Mouse (Mus musculus): ENCODE data around the gene Hsd3b6. TPM values are rescaled to one million over a fixed set of nuclear protein-coding genes. Genes with fewer than 3 reads are reported as not detected.
"Not testable (repeated sequence)": the region's sequence is repeated elsewhere in the genome, so short reads cannot be mapped to it uniquely, and the experiment has no call there.

Hsd3b6 gene
- polyA plus RNA-seq, 1 experiment from 2014 or later: 1.8 TPM

DNA sequence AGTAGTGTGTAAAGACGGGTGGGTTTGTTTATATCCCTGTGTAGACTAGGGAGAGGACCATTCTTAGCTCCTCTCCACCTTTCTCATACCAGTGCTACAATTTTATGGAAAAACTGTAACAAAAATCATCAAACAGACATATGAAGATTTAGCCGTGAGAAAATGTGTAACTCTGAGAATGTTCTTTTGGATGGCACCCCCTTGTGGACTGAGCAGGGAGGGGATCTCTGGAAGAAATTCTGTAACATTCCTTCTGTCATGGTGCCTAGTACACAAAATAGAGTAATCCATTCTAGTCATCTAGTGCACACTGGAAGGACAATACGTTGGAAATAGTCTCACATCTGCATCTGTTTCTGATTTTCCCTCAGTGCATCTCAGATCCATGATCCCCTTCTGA, 9.2 kb downstream of the Hsd3b6 start:
- 56% methylated on average over 3 of the region's 3 CpGs for WGBS
- not testable (repeated sequence) for ATAC-seq (replicated peaks; ENCODE audit: low FRiP score)

DNA sequence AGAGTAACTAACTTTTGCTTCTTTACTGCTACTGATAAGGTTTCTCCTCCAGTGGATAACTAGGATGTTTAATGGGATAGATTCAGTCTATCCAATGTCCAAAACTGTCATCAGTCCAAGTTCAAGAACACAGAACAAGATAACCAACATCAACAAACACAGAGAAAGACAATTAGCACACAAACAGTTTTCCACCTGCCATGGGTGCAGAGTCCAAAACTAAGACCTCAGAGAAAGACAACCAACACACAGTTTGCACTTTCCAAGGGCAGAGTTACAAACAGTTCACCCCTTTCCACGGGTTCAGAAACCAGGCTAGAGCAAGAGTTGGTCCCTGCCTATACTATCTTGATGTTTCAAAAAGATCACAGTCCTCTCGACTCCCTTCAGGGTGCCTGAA, 27.7 kb downstream of the Hsd3b6 start:
- H3K27me3 ChIP-seq: no peaks in the 10 kb centered on the region
- no peak overlapping the region for H3K9ac ChIP-seq
- no peak for ATAC-seq (replicated peaks; ENCODE audit: low FRiP score)
- no peaks in the 10 kb centered on the region for H3K4me1 ChIP-seq
- no peaks in the 10 kb centered on the region for H3K9me3 ChIP-seq (replicated peaks)
- H3K27ac ChIP-seq: no peak overlapping the region
- no peak overlapping the region for H3K4me3 ChIP-seq (replicated peaks)
- H3K36me3 ChIP-seq: no peaks in the 10 kb centered on the region
- 72% methylated on average over 2 of the region's 2 CpGs for WGBS
- H3K4me2 ChIP-seq: no peak overlapping the region

More for the DNA sequence above, 9.2 kb downstream of the Hsd3b6 start:
- H3K36me3 ChIP-seq; H3K27ac ChIP-seq; H3K4me3 ChIP-seq (replicated peaks); H3K9me3 ChIP-seq (replicated peaks); H3K4me2 ChIP-seq; H3K27me3 ChIP-seq; H3K9ac ChIP-seq; H3K4me1 ChIP-seq: not testable (repeated sequence)

- H3K4me2 ChIP-seq: no peak overlapping the region
- no peak overlapping the region for H3K4me3 ChIP-seq (replicated peaks)
- ATAC-seq (replicated peaks; ENCODE audit: low FRiP score): no peak
- no peak overlapping the region for H3K9ac ChIP-seq
- no peak overlapping the region for H3K27ac ChIP-seq
- H3K9me3 ChIP-seq (replicated peaks): no peaks in the 10 kb centered on the region
- H3K27me3 ChIP-seq: no peaks in the 10 kb centered on the region
- no peaks in the 10 kb centered on the region for H3K4me1 ChIP-seq
- no peaks in the 10 kb centered on the region for H3K36me3 ChIP-seq
These were observed 31.9 kb downstream of the Hsd3b6 start for GRCm38 (mm10) chr3:98782181-98782868.

- no peaks in the 10 kb centered on the region for H3K27me3 ChIP-seq
- no peak overlapping the region for H3K4me2 ChIP-seq
- no peak overlapping the region for H3K4me3 ChIP-seq (replicated peaks)
- ATAC-seq (replicated peaks; ENCODE audit: low FRiP score): no peak
- H3K27ac ChIP-seq: no peak overlapping the region
- no peaks in the 10 kb centered on the region for H3K36me3 ChIP-seq
- no peaks in the 10 kb centered on the region for H3K9me3 ChIP-seq (replicated peaks)
- H3K9ac ChIP-seq: no peak overlapping the region
- no peaks in the 10 kb centered on the region for H3K4me1 ChIP-seq
These were observed 33.3 kb downstream of the Hsd3b6 start for GRCm38 (mm10) chr3:98780921-98781320.

GRCm38 (mm10) chr3:98764155-98764554, 50.1 kb downstream of the Hsd3b6 start:
- Histone ChIP-seq H3K4me2 (no peak overlapping the region), H3K27me3 (no peaks in the 10 kb centered on the region), H3K9me3 (replicated peaks) (0 out of 2 replicates have a peak, but pooled peaks cover 3% of the 10 kb centered on the region), H3K27ac (no peak overlapping the region), H3K4me3 (replicated peaks) (no peak overlapping the region), H3K9ac (no peak overlapping the region), H3K4me1 (no peaks in the 10 kb centered on the region), H3K36me3 (no peaks in the 10 kb centered on the region)
- no peak for ATAC-seq (replicated peaks; ENCODE audit: low FRiP score)

DNA sequence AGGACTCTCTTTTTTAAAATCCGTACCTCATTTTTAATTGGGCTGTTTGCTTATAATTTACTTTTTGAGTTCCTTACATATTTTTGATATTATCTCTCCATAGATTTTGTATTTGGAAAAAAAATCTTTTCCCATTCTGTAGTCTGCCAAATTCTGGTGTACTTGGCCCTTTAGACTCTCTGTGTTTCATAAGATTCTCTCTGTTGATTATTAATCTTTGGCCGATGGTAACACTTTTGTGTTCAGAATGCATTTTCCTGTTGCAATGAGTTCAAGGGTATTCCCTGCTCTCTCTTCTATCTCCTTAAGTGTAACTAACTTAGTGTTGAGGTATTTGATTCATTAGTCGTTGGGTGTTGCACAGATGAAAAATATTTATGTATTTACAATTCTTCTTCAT, 57.4 kb downstream of the Hsd3b6 start:
- H3K27ac ChIP-seq: no peak overlapping the region
- H3K36me3 ChIP-seq: no peaks in the 10 kb centered on the region
- H3K27me3 ChIP-seq: no peaks in the 10 kb centered on the region
- no peaks in the 10 kb centered on the region for H3K9me3 ChIP-seq (replicated peaks)
- no peaks in the 10 kb centered on the region for H3K4me1 ChIP-seq
- no peak overlapping the region for H3K4me3 ChIP-seq (replicated peaks)
- H3K9ac ChIP-seq: no peak overlapping the region
- ATAC-seq (replicated peaks; ENCODE audit: low FRiP score): no peak
- WGBS: 87% methylated on average over 3 of the region's 3 CpGs
- H3K4me2 ChIP-seq: no peak overlapping the region

Other genes starting within 250 kb of the Hsd3b6 start
- 49.8 and 57.4 TPM in 2 replicates for gene Gm10681, start 225.6 kb downstream of the Hsd3b6 start, polyA plus RNA-seq (2015; fragmentation: Nextera tagmentation; extraction: Ambion mirVana)
- not detected in 2 replicates for gene Hsd3b5, start 184.2 kb downstream of the Hsd3b6 start, polyA plus RNA-seq (2015; fragmentation: Nextera tagmentation; extraction: Ambion mirVana)
- 0.04 and 0.12 TPM in 2 replicates for gene Hsd3b2, start 89.9 kb downstream of the Hsd3b6 start, polyA plus RNA-seq (2015; fragmentation: Nextera tagmentation; extraction: Ambion mirVana)
- 0.66 and 0.87 TPM in 2 replicates for gene Hsd3b3, start 51.3 kb downstream of the Hsd3b6 start, polyA plus RNA-seq (2015; fragmentation: Nextera tagmentation; extraction: Ambion mirVana)
- gene Hsd3b1, start 45.4 kb upstream of the Hsd3b6 start, polyA plus RNA-seq (2015; fragmentation: Nextera tagmentation; extraction: Ambion mirVana): 13.6 and 41.4 TPM in 2 replicates
- 27.5 and 28.8 TPM in 2 replicates for gene Hao2, start 78.8 kb upstream of the Hsd3b6 start, polyA plus RNA-seq (2015; fragmentation: Nextera tagmentation; extraction: Ambion mirVana)

Data from kidney, embryonic 15.5 days (tissue).